Mouse (Mus musculus) stomach, postnatal 0 days (tissue): ENCODE results near the gene Pltp.

Source experiments
- CTCF ChIP-seq: IDR thresholded peaks from 2 replicates; pipeline ENCODE4 v1.5.1; 2016; ENCODE audit warnings: antibody characterized with exemption, low read depth, mild to moderate bottlenecking, moderate library complexity
- EP300 ChIP-seq: optimal IDR thresholded peaks from 2 replicates; pipeline ENCODE3; 2016; ENCODE audit warnings: antibody characterized with exemption

DNA sequence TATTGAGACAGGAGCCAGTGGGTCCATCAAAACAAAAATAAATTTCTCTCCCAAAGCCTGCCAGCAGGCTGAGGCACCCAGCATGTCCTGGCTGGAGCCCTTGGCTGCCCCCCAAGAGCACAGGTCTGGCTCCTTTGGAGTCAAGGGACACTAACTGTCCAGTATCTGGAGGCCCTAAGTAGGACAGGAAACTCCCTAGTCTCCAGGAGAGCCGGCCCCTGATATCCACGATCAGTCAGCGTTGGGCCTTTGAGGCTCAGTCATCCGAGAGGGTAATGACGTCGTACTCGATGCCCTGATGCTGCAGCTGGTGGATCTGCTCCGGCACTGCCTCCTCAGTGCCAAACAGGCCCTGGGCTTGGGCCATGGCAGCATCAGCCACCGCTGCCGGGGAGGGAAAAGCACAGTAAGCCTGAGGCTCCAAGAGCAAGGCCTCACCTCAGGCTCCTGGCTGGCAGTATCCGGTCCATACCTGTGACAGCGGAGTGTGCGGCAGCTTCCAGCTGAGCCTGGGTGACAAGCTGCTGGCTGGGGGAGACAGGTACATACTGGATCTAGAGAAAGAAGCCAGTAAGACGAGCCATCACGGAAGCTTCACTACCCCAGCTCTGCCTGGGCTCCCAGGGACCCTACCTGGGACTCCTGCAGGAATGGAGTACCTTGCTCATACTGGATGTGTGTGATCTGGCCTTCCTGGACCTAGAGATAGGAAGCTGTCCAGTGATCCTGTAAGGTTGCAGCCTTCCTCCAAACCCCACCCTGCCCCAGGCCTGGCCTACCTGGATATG lies 34.6 kb upstream of the Pltp start:
- TF ChIP-seq CTCF = no peak
- TF ChIP-seq EP300 = no peak
